Mouse (Mus musculus) T-helper 17 cell (primary cell): ENCODE measurements at regions not wholly inside any gene's neighbourhood (a gene's known extent, or its start where the extent isn't known, plus 50 kb on each side); places are given as distances from the start of the nearest gene placed in this dataset.
"Not testable (repeated sequence)": the region's sequence is repeated elsewhere in the genome, so short reads cannot be mapped to it uniquely, and the experiment has no call there.

Experiments used
- in situ Hi-C, 2 experiments: fragments of 300-600 bp; cut with MboI, MseI; formaldehyde crosslinking; loops; 1 replicate in 1 of 2; 2 replicates in 1 of 2; pipeline ENCODE4 v1.15.1; 2025; ENCODE audit warnings: high pct_unique_total_duplicates in 2 of 2

DNA sequence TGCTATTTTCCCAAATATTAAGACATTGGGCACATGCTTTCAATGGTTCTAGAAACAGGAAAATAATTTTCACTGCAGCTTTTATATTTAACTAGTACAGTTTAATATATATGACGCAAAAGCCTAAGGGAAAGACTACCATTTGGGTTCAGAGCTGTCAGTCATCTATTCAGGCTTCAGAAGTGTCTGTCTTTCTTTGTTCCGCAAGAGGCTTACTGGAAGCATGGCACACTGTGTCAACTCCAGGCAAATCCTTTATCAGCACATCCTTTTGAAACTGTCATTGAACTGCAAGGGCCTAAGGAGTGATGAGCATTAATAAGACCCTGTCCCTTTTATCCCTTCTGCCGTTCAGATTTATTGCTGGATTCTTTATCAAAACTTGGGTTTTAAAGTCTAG is 158.2 kb downstream of the Gm5152 start:
- in situ Hi-C loops, result not testable (repeated sequence)

DNA sequence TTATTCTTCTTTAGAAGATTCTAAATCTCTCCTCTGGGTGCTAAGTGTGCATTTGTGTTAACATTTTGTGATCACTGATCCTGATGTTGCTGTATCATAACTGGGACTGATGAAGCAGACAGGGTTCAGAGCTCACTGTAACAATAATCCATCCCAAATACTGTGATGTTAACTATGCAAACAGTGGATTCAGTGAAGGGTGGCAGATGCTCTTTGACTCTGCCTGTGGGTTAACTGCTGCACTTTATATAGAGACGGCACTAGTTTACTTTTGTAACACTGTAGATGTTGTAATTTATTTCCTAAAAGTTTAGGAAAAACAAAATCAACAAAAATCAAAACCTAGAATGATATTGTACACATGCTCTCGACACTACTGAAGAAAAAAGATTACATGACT is 190.9 kb downstream of the Gm5152 start:
- in situ Hi-C loops, result no loop called here

- in situ Hi-C loops, result no loop called here
Measured at GRCm38 (mm10) chr5:10054621-10055364, 191.5 kb downstream of the Gm5152 start.

- in situ Hi-C loops, result no loop called here
Measured at GRCm38 (mm10) chr5:10041635-10042034, 204.7 kb downstream of the Gm5152 start.

- in situ Hi-C loops, result loop anchor here in 1 of 2 experiments (10.0 kb wide), 1 partner anchor 370 kb away; no protein-coding TSS in a partner anchor
Measured at GRCm38 (mm10) chr5:10025129-10025528, 221.2 kb downstream of the Gm5152 start.
